Mouse (Mus musculus) hindbrain, embryonic 11.5 days (tissue): Measurements from ENCODE around the gene Tmem214. TPM values are rescaled to one million over a fixed set of nuclear protein-coding genes. Genes with fewer than 3 reads are reported as not detected.

Source experiments
- polyA plus RNA-seq: library from polyadenylated mRNA; unstranded; fragments of >200 nt; fragmentation: Nextera tagmentation; extraction: Ambion mirVana; gene quantifications from 2 replicates; pipeline ENCODE4 v1.2.1, GENCODE M21; 2014

Tmem214 gene
- polyA plus RNA-seq, 1 experiment from 2014 or later = 37.1 TPM

Other genes with a start within 250 kb of the Tmem214 start
- 25.2 and 28.8 TPM in 2 replicates for gene Slc35f6, start 220.1 kb upstream of the Tmem214 start, polyA plus RNA-seq
- 324 and 338 TPM in 2 replicates for gene Cenpa, start 201.2 kb upstream of the Tmem214 start, polyA plus RNA-seq
- gene Dpysl5, start 156.4 kb upstream of the Tmem214 start, polyA plus RNA-seq = 86.1 and 90.1 TPM in 2 replicates
- gene Mapre3, start 53.4 kb upstream of the Tmem214 start, polyA plus RNA-seq = 34.1 and 38.2 TPM in 2 replicates
- 21.5 and 24.0 TPM in 2 replicates for gene Agbl5, start 20.7 kb downstream of the Tmem214 start, polyA plus RNA-seq
- gene Ost4, start 39.8 kb downstream of the Tmem214 start, polyA plus RNA-seq = 335 and 338 TPM in 2 replicates
- 46.0 and 48.5 TPM in 2 replicates for gene Emilin1, start 45.4 kb downstream of the Tmem214 start, polyA plus RNA-seq
- gene Khk, start 53.4 kb downstream of the Tmem214 start, polyA plus RNA-seq = 4.2 and 7.8 TPM in 2 replicates
- gene Cgref1, start 77.6 kb downstream of the Tmem214 start, polyA plus RNA-seq = 6.9 and 7.6 TPM in 2 replicates
- gene Preb, start 92.3 kb downstream of the Tmem214 start, polyA plus RNA-seq = 96.7 and 99.1 TPM in 2 replicates
- not detected in 2 replicates for gene Tcf23, start 100.7 kb downstream of the Tmem214 start, polyA plus RNA-seq
- gene Atraid, start 180.3 kb downstream of the Tmem214 start, polyA plus RNA-seq = 111 and 117 TPM in 2 replicates
- gene Slc5a6, start 180.9 kb downstream of the Tmem214 start, polyA plus RNA-seq = 6.3 and 7.6 TPM in 2 replicates
- gene Cad, start 186.8 kb downstream of the Tmem214 start, polyA plus RNA-seq = 19.7 and 19.8 TPM in 2 replicates
- gene Dnajc5g, start 238.3 kb downstream of the Tmem214 start, polyA plus RNA-seq = not detected in 2 replicates
- 8.4 and 9.2 TPM in 2 replicates for gene Slc30a3, start 240.2 kb downstream of the Tmem214 start, polyA plus RNA-seq
- gene Trim54, start 248.7 kb downstream of the Tmem214 start, polyA plus RNA-seq = 0.10 TPM in 1 of 2 replicates, not detected in the other